Mouse (Mus musculus) forebrain, embryonic 11.5 days (tissue): ENCODE data around the gene Tspan9. TPM values are rescaled to one million over a fixed set of nuclear protein-coding genes. Genes with fewer than 3 reads are reported as not detected.
A peak's percentile ranks its signal among the peaks of the same experiment; 100 is the strongest.

ENCODE experiments used
- ATAC-seq: fragments of 200-750 bp; cut with Nextera tagmentation; replicated peaks from 2 replicates; pipeline ENCODE4 v1.8.0; 2017; ENCODE audit warnings: moderate TSS enrichment; ENCODE audit not compliant: low FRiP score
- DNase-seq: peaks from one replicate; pipeline ENCODE4 v3.0.0-alpha.2; 2017; ENCODE audit warnings: low spot score
- H3K27ac ChIP-seq: fragments of 300-500 bp; sonication (generic); 2 replicates; pipeline ENCODE4 v1.5.1; 2014; ENCODE audit warnings: low read depth, low read length
- H3K27me3 ChIP-seq: fragments of 300-500 bp; sonication (generic); 2 replicates; pipeline ENCODE4 v1.6.1; 2014; ENCODE audit warnings: mild to moderate bottlenecking, low read length, mixed read lengths; ENCODE audit not compliant: control insufficient read depth, insufficient read depth
- H3K36me3 ChIP-seq: fragments of 300-500 bp; sonication (generic); 2 replicates; pipeline ENCODE4 v1.6.1; 2014; ENCODE audit warnings: mild to moderate bottlenecking, low read length, moderate library complexity, mixed read lengths; ENCODE audit not compliant: control insufficient read depth, insufficient read depth
- H3K4me1 ChIP-seq: fragments of 300-500 bp; sonication (generic); replicated peaks from 2 replicates; pipeline ENCODE4 v1.6.1; 2014; ENCODE audit warnings: low read length, mixed read lengths; ENCODE audit not compliant: control insufficient read depth, insufficient read depth
- H3K4me2 ChIP-seq: fragments of 300-500 bp; sonication (generic); 2 replicates; pipeline ENCODE4 v1.6.1; 2014; ENCODE audit warnings: low read depth, mild to moderate bottlenecking, low read length, moderate library complexity, mixed read lengths; ENCODE audit not compliant: severe bottlenecking
- H3K4me3 ChIP-seq: fragments of 300-500 bp; sonication (generic); 2 replicates; pipeline ENCODE4 v1.5.1; 2014; ENCODE audit warnings: low read depth, low read length
- H3K9ac ChIP-seq: fragments of 300-500 bp; sonication (generic); 2 replicates; pipeline ENCODE4 v1.6.1; 2014; ENCODE audit warnings: low read length
- H3K9me3 ChIP-seq: fragments of 300-500 bp; sonication (generic); 2 replicates; pipeline ENCODE4 v1.6.1; 2016; ENCODE audit warnings: low read length, mixed read lengths; ENCODE audit not compliant: control insufficient read depth
- WGBS: fragments of 180-500 bp; shearing (Covaris S2); extraction: QIAGEN DNeasy Blood & Tissue Kit; methylation state at CpG from one replicate; pipeline ENCODE4 v1.1.7; 2014; 5-methylcytosine and 5-hydroxymethylcytosine counted together
- polyA plus RNA-seq: library from polyadenylated mRNA; unstranded; fragments of >200 nt; fragmentation: Nextera tagmentation; extraction: Ambion mirVana; gene quantifications from 2 replicates; pipeline ENCODE4 v1.2.1, GENCODE M21; 2014

Gene Tspan9
- polyA plus RNA-seq, 1 experiment from 2014 or later = 39.6 TPM

DNA sequence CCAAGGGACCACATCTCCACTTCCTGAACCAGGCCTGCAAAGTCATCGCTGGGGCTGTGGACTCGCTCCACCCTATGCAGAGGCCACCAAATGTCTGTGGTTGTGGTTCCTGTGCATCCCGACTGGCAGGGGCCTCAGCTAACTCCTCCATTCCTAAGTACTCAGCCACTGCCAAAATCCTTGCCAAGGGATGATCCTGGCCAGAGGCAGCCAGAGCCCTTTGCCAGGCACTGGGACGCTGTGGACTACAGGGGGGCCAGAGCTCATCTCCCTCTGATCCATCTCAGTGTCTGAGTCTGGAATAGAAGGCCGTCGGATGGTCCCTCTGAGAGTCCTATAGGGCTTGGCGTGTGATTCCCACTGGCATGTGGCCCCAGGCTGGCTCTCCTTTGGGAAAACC lies 193.5 kb downstream of the Tspan9 start:
- 86% methylated on average over 7 of the region's 7 CpGs for WGBS
- H3K9ac ChIP-seq = no peak overlapping the region
- no peaks in the 10 kb centered on the region for H3K36me3 ChIP-seq
- H3K4me2 ChIP-seq = no peak overlapping the region
- no peak for DNase-seq
- H3K4me3 ChIP-seq = no peak overlapping the region
- H3K27ac ChIP-seq = no peak overlapping the region
- no peaks in the 10 kb centered on the region for H3K27me3 ChIP-seq
- ATAC-seq = no peak
- no peaks in the 10 kb centered on the region for H3K4me1 ChIP-seq
- no peaks in the 10 kb centered on the region for H3K9me3 ChIP-seq

- Histone ChIP-seq H3K9ac (no peak overlapping the region), H3K36me3 (no peaks in the 10 kb centered on the region), H3K4me3 (no peak overlapping the region), H3K4me2 (no peak overlapping the region), H3K9me3 (no peaks in the 10 kb centered on the region), H3K27me3 (no peaks in the 10 kb centered on the region), H3K27ac (no peak overlapping the region), H3K4me1 (no peaks in the 10 kb centered on the region)
- ATAC-seq (no peak), DNase-seq (no peak)
- 77% methylated on average over 9 of the region's 9 CpGs for WGBS
These were observed 194.7 kb downstream of the Tspan9 start for GRCm38 (mm10) chr6:127948656-127949055.

GRCm38 (mm10) chr6:127945725-127946124 lies 197.7 kb downstream of the Tspan9 start:
- WGBS = 66% methylated on average over 9 of the region's 9 CpGs
- H3K4me2 ChIP-seq = no peak overlapping the region

GRCm38 (mm10) chr6:127942421-127942820 lies 201.0 kb downstream of the Tspan9 start:
- 89% methylated on average over 8 of the region's 8 CpGs for WGBS
- H3K4me2 ChIP-seq = no peak overlapping the region
- no peaks in the 10 kb centered on the region for H3K9me3 ChIP-seq
- no peak for DNase-seq
- no peak overlapping the region for H3K9ac ChIP-seq
- no peak overlapping the region for H3K4me3 ChIP-seq
- no peak overlapping the region for H3K27ac ChIP-seq
- H3K4me1 ChIP-seq = no peaks in the 10 kb centered on the region
- H3K36me3 ChIP-seq = no peaks in the 10 kb centered on the region
- ATAC-seq = no peak
- H3K27me3 ChIP-seq = no peaks in the 10 kb centered on the region

More at GRCm38 (mm10) chr6:127945725-127946124, 197.7 kb downstream of the Tspan9 start:
- no peaks in the 10 kb centered on the region for H3K9me3 ChIP-seq
- ATAC-seq = peak; percentile 83
- H3K27ac ChIP-seq = no peak overlapping the region
- peak; percentile 87 for DNase-seq
- no peak overlapping the region for H3K4me3 ChIP-seq
- H3K27me3 ChIP-seq = no peaks in the 10 kb centered on the region
- no peaks in the 10 kb centered on the region for H3K36me3 ChIP-seq
- no peak overlapping the region for H3K9ac ChIP-seq
- no peaks in the 10 kb centered on the region for H3K4me1 ChIP-seq

- WGBS = 91% methylated on average over 3 of the region's 3 CpGs
- H3K27ac ChIP-seq = no peak overlapping the region
- DNase-seq (no peak), ATAC-seq (no peak)
- H3K4me2 ChIP-seq = no peak overlapping the region
- no peak overlapping the region for H3K4me3 ChIP-seq
- H3K36me3 ChIP-seq = no peaks in the 10 kb centered on the region
- no peak overlapping the region for H3K9ac ChIP-seq
- H3K9me3 ChIP-seq = no peaks in the 10 kb centered on the region
- H3K27me3 ChIP-seq = no peaks in the 10 kb centered on the region
- H3K4me1 ChIP-seq = no peaks in the 10 kb centered on the region
These were observed 208.3 kb downstream of the Tspan9 start for GRCm38 (mm10) chr6:127935105-127935504.

DNA sequence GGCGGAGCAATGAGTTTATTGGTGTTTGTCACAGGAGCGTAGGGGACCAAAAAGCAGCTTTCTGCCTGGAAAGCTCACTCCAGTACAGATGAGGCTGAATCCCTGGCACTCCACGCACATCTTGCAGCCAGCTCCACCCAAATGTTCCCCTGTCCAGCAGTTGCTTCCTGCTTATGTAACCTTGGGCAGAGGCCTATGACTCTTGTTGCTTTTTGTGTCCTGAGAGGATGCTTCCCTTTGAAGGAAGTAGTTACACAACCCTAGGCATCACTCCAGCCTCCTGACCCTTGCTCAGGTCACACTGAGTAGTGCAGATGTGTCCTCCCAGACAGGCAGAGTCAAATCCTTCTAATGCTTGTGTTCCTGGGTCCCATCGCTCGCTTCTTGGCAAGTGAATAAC lies 209.6 kb downstream of the Tspan9 start:
- ATAC-seq (no peak), DNase-seq (no peak)
- H3K27ac ChIP-seq = no peak overlapping the region
- 82% methylated on average over 5 of the region's 5 CpGs for WGBS
- H3K9ac ChIP-seq = no peak overlapping the region
- H3K4me1 ChIP-seq = no peaks in the 10 kb centered on the region
- H3K4me2 ChIP-seq = no peak overlapping the region
- no peaks in the 10 kb centered on the region for H3K27me3 ChIP-seq
- H3K9me3 ChIP-seq = no peaks in the 10 kb centered on the region
- no peaks in the 10 kb centered on the region for H3K36me3 ChIP-seq
- H3K4me3 ChIP-seq = no peak overlapping the region

GRCm38 (mm10) chr6:127932697-127933096 lies 210.7 kb downstream of the Tspan9 start:
- 78% methylated on average over 5 of the region's 5 CpGs for WGBS
- H3K27ac ChIP-seq = no peak overlapping the region
- ATAC-seq (no peak), DNase-seq (no peak)
- no peak overlapping the region for H3K4me2 ChIP-seq
- H3K36me3 ChIP-seq = no peaks in the 10 kb centered on the region
- no peaks in the 10 kb centered on the region for H3K27me3 ChIP-seq
- no peaks in the 10 kb centered on the region for H3K9me3 ChIP-seq
- H3K9ac ChIP-seq = no peak overlapping the region
- H3K4me1 ChIP-seq = no peaks in the 10 kb centered on the region
- H3K4me3 ChIP-seq = no peak overlapping the region

- Histone ChIP-seq H3K4me1 (no peaks in the 10 kb centered on the region), H3K4me2 (no peak overlapping the region), H3K4me3 (no peak overlapping the region), H3K27ac (no peak overlapping the region), H3K9me3 (no peaks in the 10 kb centered on the region), H3K36me3 (no peaks in the 10 kb centered on the region), H3K9ac (no peak overlapping the region), H3K27me3 (no peaks in the 10 kb centered on the region)
- ATAC-seq (no peak), DNase-seq (no peak)
- WGBS = 87% methylated on average over 5 of the region's 5 CpGs
These were observed 214.7 kb downstream of the Tspan9 start for GRCm38 (mm10) chr6:127928682-127929081.

DNA sequence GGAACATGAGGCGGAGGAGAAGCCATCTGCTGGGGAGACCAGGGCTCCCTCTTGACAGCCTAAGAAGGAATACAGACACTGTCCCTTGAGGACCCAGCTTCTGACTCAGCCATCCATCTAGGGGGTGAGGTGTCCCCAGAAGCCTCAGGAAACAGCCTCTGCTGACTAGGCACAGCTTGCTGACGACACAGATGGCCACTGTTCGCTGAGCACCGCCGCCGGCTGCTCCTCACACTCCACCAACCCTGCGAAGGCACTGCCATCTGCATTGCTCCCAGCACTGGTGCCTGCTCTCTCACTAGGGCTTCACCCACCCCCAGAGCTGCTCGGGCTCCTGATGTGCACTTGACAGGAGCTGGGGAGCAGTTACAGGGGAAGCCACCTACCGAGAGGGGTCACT lies 217.5 kb downstream of the Tspan9 start:
- no peak overlapping the region for H3K4me3 ChIP-seq
- DNase-seq = no peak
- no peak overlapping the region for H3K9ac ChIP-seq
- no peak overlapping the region for H3K27ac ChIP-seq
- no peak for ATAC-seq
- H3K36me3 ChIP-seq = no peaks in the 10 kb centered on the region
- H3K4me1 ChIP-seq = no peaks in the 10 kb centered on the region
- no peaks in the 10 kb centered on the region for H3K9me3 ChIP-seq
- no peaks in the 10 kb centered on the region for H3K27me3 ChIP-seq
- WGBS = 64% methylated on average over 9 of the region's 9 CpGs
- H3K4me2 ChIP-seq = no peak overlapping the region
